Mouse (Mus musculus) embryonic fibroblast, embryonic 13.5 days (primary cell): ENCODE measurements around the gene Usmg5.

Experiments used
- CTCF ChIP-seq: IDR thresholded peaks from 2 replicates; pipeline ENCODE4 v1.5.1; 2011; ENCODE audit warnings: mild to moderate bottlenecking, control low read depth, low read length, moderate library complexity, borderline replicate concordance; ENCODE audit not compliant: insufficient read depth
- POLR2A ChIP-seq: IDR thresholded peaks from 2 replicates; pipeline ENCODE4 v1.6.1; 2011; ENCODE audit warnings: low read depth, mild to moderate bottlenecking, control low read depth, low read length, moderate library complexity

- TF ChIP-seq POLR2A (no peak), CTCF (no peak)
These were observed 53.9 kb downstream of the Usmg5 start for GRCm38 (mm10) chr19:47036596-47036995.
